Mouse (Mus musculus) embryonic facial prominence, embryonic 13.5 days (tissue): ENCODE results near the gene Vmp1. TPM values are rescaled to one million over a fixed set of nuclear protein-coding genes. Genes with fewer than 3 reads are reported as not detected.

ENCODE experiments used
- ATAC-seq: fragments of 200-750 bp; cut with Nextera tagmentation; 2 replicates; pipeline ENCODE4 v1.8.0; 2017; ENCODE audit warnings: low read depth; ENCODE audit not compliant: insufficient number of reproducible peaks, insufficient read depth, low FRiP score, low TSS enrichment
- H3K27ac ChIP-seq: fragments of 300-500 bp; sonication (generic); 2 replicates; pipeline ENCODE4 v1.5.1; 2015; ENCODE audit warnings: moderate library complexity, mild to moderate bottlenecking, inconsistent platforms
- H3K27me3 ChIP-seq: fragments of 300-500 bp; sonication (generic); 2 replicates; pipeline ENCODE4 v1.6.1; 2015; ENCODE audit warnings: mild to moderate bottlenecking, inconsistent platforms
- H3K36me3 ChIP-seq: fragments of 300-500 bp; sonication (generic); 2 replicates; pipeline ENCODE4 v1.6.1; 2015; ENCODE audit warnings: mild to moderate bottlenecking, inconsistent platforms
- H3K4me1 ChIP-seq: fragments of 300-500 bp; sonication (generic); 2 replicates; pipeline ENCODE4 v1.6.1; 2015; ENCODE audit warnings: inconsistent platforms
- H3K4me2 ChIP-seq: fragments of 300-500 bp; sonication (generic); 2 replicates; pipeline ENCODE4 v1.6.1; 2015; ENCODE audit warnings: moderate library complexity, mild to moderate bottlenecking, inconsistent platforms
- H3K4me3 ChIP-seq: fragments of 300-500 bp; sonication (generic); 2 replicates; pipeline ENCODE4 v1.5.1; 2015; ENCODE audit warnings: mild to moderate bottlenecking, inconsistent platforms
- H3K9ac ChIP-seq: fragments of 300-500 bp; sonication (generic); 2 replicates; pipeline ENCODE4 v1.6.1; 2015; ENCODE audit warnings: mild to moderate bottlenecking, inconsistent platforms
- H3K9me3 ChIP-seq: fragments of 300-500 bp; sonication (generic); 2 replicates; pipeline ENCODE4 v1.6.1; 2016; ENCODE audit warnings: inconsistent platforms
- WGBS: fragments of 180-500 bp; shearing (Covaris S2); methylation state at CpG from one replicate; pipeline ENCODE4 v1.1.7; 2015; ENCODE audit warnings: mixed read lengths; 5-methylcytosine and 5-hydroxymethylcytosine counted together
- polyA plus RNA-seq: library from polyadenylated mRNA; unstranded; fragments of >200 nt; fragmentation: Nextera tagmentation; extraction: Ambion mirVana; gene quantifications from 2 replicates; pipeline ENCODE4 v1.2.1, GENCODE M21; 2015

The Vmp1 gene
- polyA plus RNA-seq, 1 experiment from 2014 or later: 86.1 TPM

- no peak overlapping the region for H3K9ac ChIP-seq
- H3K27me3 ChIP-seq: no peaks in the 10 kb centered on the region
- H3K9me3 ChIP-seq: no peaks in the 10 kb centered on the region
- ATAC-seq: no peak
- H3K36me3 ChIP-seq: 0 out of 2 replicates have a peak, but pooled peaks cover 6% of the 10 kb centered on the region
- no peak overlapping the region for H3K4me3 ChIP-seq
- H3K27ac ChIP-seq: peak overlapping the region; percentile 77; the same call in 1 of the 2 replicates
- 77% methylated on average over 9 of the region's 9 CpGs for WGBS
- no peak overlapping the region for H3K4me2 ChIP-seq
- peaks cover 25% of the 10 kb centered on the region for H3K4me1 ChIP-seq
These were observed 103.1 kb downstream of the Vmp1 start for GRCm38 (mm10) chr11:86580319-86581113.

- Histone ChIP-seq H3K27me3 (no peaks in the 10 kb centered on the region), H3K9ac (no peak overlapping the region), H3K4me2 (no peak overlapping the region), H3K27ac (no peak overlapping the region), H3K4me1 (peaks cover 25% of the 10 kb centered on the region), H3K4me3 (no peak overlapping the region), H3K36me3 (0 out of 2 replicates have a peak, but pooled peaks cover 6% of the 10 kb centered on the region), H3K9me3 (no peaks in the 10 kb centered on the region)
- 72% methylated on average over 10 of the region's 10 CpGs for WGBS
- ATAC-seq: no peak
These were observed 103.8 kb downstream of the Vmp1 start for GRCm38 (mm10) chr11:86579731-86580318.

GRCm38 (mm10) chr11:86578809-86579730, 104.6 kb downstream of the Vmp1 start:
- H3K4me1 ChIP-seq: peaks cover 25% of the 10 kb centered on the region
- WGBS: 77% methylated on average over 25 of the region's 25 CpGs

GRCm38 (mm10) chr11:86578106-86578808, 105.4 kb downstream of the Vmp1 start:
- 0 out of 2 replicates have a peak, but pooled peaks cover 6% of the 10 kb centered on the region for H3K36me3 ChIP-seq
- H3K4me2 ChIP-seq: no peak overlapping the region
- H3K4me3 ChIP-seq: no peak overlapping the region
- no peaks in the 10 kb centered on the region for H3K27me3 ChIP-seq
- H3K4me1 ChIP-seq: peaks cover 25% of the 10 kb centered on the region
- H3K9me3 ChIP-seq: no peaks in the 10 kb centered on the region
- H3K9ac ChIP-seq: no peak overlapping the region
- ATAC-seq: no peak
- H3K27ac ChIP-seq: 0 out of 2 replicates have a peak overlapping the region, but pooled peaks have one; percentile 24
- 70% methylated on average over 6 of the region's 6 CpGs for WGBS

More at GRCm38 (mm10) chr11:86578809-86579730, 104.6 kb downstream of the Vmp1 start:
- H3K36me3 ChIP-seq: 0 out of 2 replicates have a peak, but pooled peaks cover 6% of the 10 kb centered on the region
- H3K9me3 ChIP-seq: no peaks in the 10 kb centered on the region
- no peak overlapping the region for H3K4me3 ChIP-seq
- ATAC-seq: no peak
- no peak overlapping the region for H3K27ac ChIP-seq
- no peak overlapping the region for H3K4me2 ChIP-seq
- H3K27me3 ChIP-seq: no peaks in the 10 kb centered on the region
- H3K9ac ChIP-seq: no peak overlapping the region

GRCm38 (mm10) chr11:86577231-86577630, 106.4 kb downstream of the Vmp1 start:
- WGBS: 50% methylated on average over 4 of the region's 4 CpGs
- no peaks in the 10 kb centered on the region for H3K27me3 ChIP-seq
- H3K4me1 ChIP-seq: peaks cover 28% of the 10 kb centered on the region
- no peak overlapping the region for H3K4me3 ChIP-seq
- H3K27ac ChIP-seq: peak overlapping the region; percentile 24; the same call in 1 of the 2 replicates
- no peaks in the 10 kb centered on the region for H3K9me3 ChIP-seq
- no peak overlapping the region for H3K4me2 ChIP-seq
- H3K9ac ChIP-seq: no peak overlapping the region
- ATAC-seq: no peak
- H3K36me3 ChIP-seq: no peaks in the 10 kb centered on the region

GRCm38 (mm10) chr11:86575632-86576378, 107.8 kb downstream of the Vmp1 start:
- ATAC-seq: no peak
- H3K36me3 ChIP-seq: no peaks in the 10 kb centered on the region
- H3K27ac ChIP-seq: no peak overlapping the region
- H3K4me3 ChIP-seq: no peak overlapping the region
- H3K9ac ChIP-seq: no peak overlapping the region
- H3K4me2 ChIP-seq: no peak overlapping the region
- no peaks in the 10 kb centered on the region for H3K27me3 ChIP-seq
- peaks cover 39% of the 10 kb centered on the region for H3K4me1 ChIP-seq
- H3K9me3 ChIP-seq: no peaks in the 10 kb centered on the region
- 83% methylated on average over 7 of the region's 7 CpGs for WGBS

GRCm38 (mm10) chr11:86574408-86574807, 109.2 kb downstream of the Vmp1 start:
- Histone ChIP-seq H3K4me1 (peaks cover 51% of the 10 kb centered on the region), H3K4me3 (no peak overlapping the region), H3K36me3 (no peaks in the 10 kb centered on the region), H3K9me3 (no peaks in the 10 kb centered on the region), H3K9ac (no peak overlapping the region), H3K4me2 (no peak overlapping the region), H3K27ac (no peak overlapping the region), H3K27me3 (no peaks in the 10 kb centered on the region)
- WGBS: 53% methylated on average over 2 of the region's 2 CpGs
- ATAC-seq: no peak

- Histone ChIP-seq H3K9ac (no peak overlapping the region), H3K27ac (no peak overlapping the region), H3K27me3 (no peaks in the 10 kb centered on the region), H3K4me1 (peaks cover 45% of the 10 kb centered on the region), H3K4me3 (no peak overlapping the region), H3K36me3 (no peaks in the 10 kb centered on the region), H3K9me3 (no peaks in the 10 kb centered on the region), H3K4me2 (no peak overlapping the region)
- 85% methylated on average over 6 of the region's 6 CpGs for WGBS
- no peak for ATAC-seq
These were observed 109.9 kb downstream of the Vmp1 start for GRCm38 (mm10) chr11:86573646-86574231.

GRCm38 (mm10) chr11:86572623-86573022, 111.0 kb downstream of the Vmp1 start:
- no peak overlapping the region for H3K4me2 ChIP-seq
- H3K36me3 ChIP-seq: no peaks in the 10 kb centered on the region
- no peak for ATAC-seq
- no peaks in the 10 kb centered on the region for H3K9me3 ChIP-seq
- 64% methylated on average over 2 of the region's 2 CpGs for WGBS
- H3K4me3 ChIP-seq: no peak overlapping the region
- H3K27ac ChIP-seq: no peak overlapping the region
- H3K4me1 ChIP-seq: peaks cover 40% of the 10 kb centered on the region
- no peak overlapping the region for H3K9ac ChIP-seq
- no peaks in the 10 kb centered on the region for H3K27me3 ChIP-seq

GRCm38 (mm10) chr11:86571871-86572270, 111.8 kb downstream of the Vmp1 start:
- H3K4me2 ChIP-seq: peak overlapping the region; percentile 44
- no peaks in the 10 kb centered on the region for H3K36me3 ChIP-seq
- no peaks in the 10 kb centered on the region for H3K9me3 ChIP-seq
- WGBS: 26% methylated on average over 4 of the region's 4 CpGs
- peaks cover 32% of the 10 kb centered on the region for H3K4me1 ChIP-seq
- H3K4me3 ChIP-seq: no peak overlapping the region
- H3K9ac ChIP-seq: no peak overlapping the region
- peak overlapping the region; percentile 85 for H3K27ac ChIP-seq
- no peaks in the 10 kb centered on the region for H3K27me3 ChIP-seq
- no peak for ATAC-seq
